Mouse (Mus musculus) lung, postnatal 25 days (tissue): ENCODE measurements at regions not wholly inside any gene's neighbourhood (a gene's known extent, or its start where the extent isn't known, plus 50 kb on each side); places are given as distances from the start of the nearest gene placed in this dataset.
"Not testable (repeated sequence)": the region's sequence is repeated elsewhere in the genome, so short reads cannot be mapped to it uniquely, and the experiment has no call there.

Experiments used
- DNase-seq: peaks from one replicate; pipeline ENCODE4 v3.0.0; 2022; ENCODE audit warnings: low spot score

GRCm38 (mm10) chrX:162359767-162360545 is 200.4 kb upstream of the Nhs start:
- DNase-seq: peak; percentile 4

GRCm38 (mm10) chrX:162348341-162348740 is 188.8 kb upstream of the Nhs start:
- DNase-seq: no peak

GRCm38 (mm10) chrX:162347886-162348285 is 188.4 kb upstream of the Nhs start:
- DNase-seq: no peak

GRCm38 (mm10) chrX:162345497-162346143 is 186.1 kb upstream of the Nhs start:
- DNase-seq: no peak

GRCm38 (mm10) chrX:162332121-162332520 is 172.6 kb upstream of the Nhs start:
- DNase-seq: no peak

- no peak for DNase-seq
Measured at GRCm38 (mm10) chrX:162307646-162308045, 148.1 kb upstream of the Nhs start.

GRCm38 (mm10) chrX:162304145-162304544 is 144.6 kb upstream of the Nhs start:
- no peak for DNase-seq

- DNase-seq: no peak
Measured at GRCm38 (mm10) chrX:162302788-162303187, 143.3 kb upstream of the Nhs start.

- DNase-seq: no peak
Measured at GRCm38 (mm10) chrX:162291234-162291633, 131.7 kb upstream of the Nhs start.

- DNase-seq: not testable (repeated sequence)
Measured at GRCm38 (mm10) chrX:162286155-162286554, 126.6 kb upstream of the Nhs start.

- no peak for DNase-seq
Measured at GRCm38 (mm10) chrX:162284252-162284651, 124.7 kb upstream of the Nhs start.

GRCm38 (mm10) chrX:162282690-162283089 is 123.2 kb upstream of the Nhs start:
- no peak for DNase-seq

- DNase-seq: peak; percentile 40
Measured at GRCm38 (mm10) chrX:162278834-162279708, 119.5 kb upstream of the Nhs start.

- no peak for DNase-seq
Measured at GRCm38 (mm10) chrX:162274581-162274980, 115.1 kb upstream of the Nhs start.

GRCm38 (mm10) chrX:162271189-162271588 is 111.7 kb upstream of the Nhs start:
- no peak for DNase-seq

- no peak for DNase-seq
Measured at GRCm38 (mm10) chrX:162268918-162269317, 109.4 kb upstream of the Nhs start.

GRCm38 (mm10) chrX:162268112-162268511 is 108.6 kb upstream of the Nhs start:
- no peak for DNase-seq

- DNase-seq: peak; percentile 55
Measured at GRCm38 (mm10) chrX:162267679-162268078, 108.1 kb upstream of the Nhs start.

- no peak for DNase-seq
Measured at GRCm38 (mm10) chrX:162266769-162267168, 107.2 kb upstream of the Nhs start.

- no peak for DNase-seq
Measured at GRCm38 (mm10) chrX:162257398-162257797, 97.9 kb upstream of the Nhs start.

GRCm38 (mm10) chrX:162255873-162256272 is 96.3 kb upstream of the Nhs start:
- no peak for DNase-seq

GRCm38 (mm10) chrX:162241291-162241690 is 81.8 kb upstream of the Nhs start:
- DNase-seq: no peak

GRCm38 (mm10) chrX:162235552-162235951 is 76.0 kb upstream of the Nhs start:
- DNase-seq: no peak
